Mouse (Mus musculus): ENCODE results near the gene Hs3st5. TPM values are rescaled to one million over a fixed set of nuclear protein-coding genes. Genes with fewer than 3 reads are reported as not detected.

The Hs3st5 gene
- total and polyA plus RNA-seq, 3 experiments, result 0.11 TPM; not detected in 2

- Histone ChIP-seq H3K9me3 (replicated peaks) (no peaks in the 10 kb centered on the region), H3K36me3 (replicated peaks) (no peaks in the 10 kb centered on the region), H3K4me3 (ENCODE audit: low read depth, low read length) (no peak overlapping the region), H3K4me1 (ENCODE audit: insufficient read depth, low read depth, low read length) (no peaks in the 10 kb centered on the region), H3K27me3 (ENCODE audit: insufficient read depth, low read length) (no peaks in the 10 kb centered on the region)
- no peak for TF ChIP-seq CTCF (IDR thresholded peaks at IDR 0.05; ENCODE audit: low read depth, low read length)
- TF ChIP-seq GATA1 (IDR thresholded peaks at IDR 0.05; ENCODE audit: borderline replicate concordance, low read length), result no peak
- TF ChIP-seq GATA2 (IDR thresholded peaks at IDR 0.05; ENCODE audit: borderline replicate concordance, low read depth, low read length), result no peak
- TF ChIP-seq TAL1 (conservative IDR thresholded peaks at IDR 0.05; ENCODE audit: low read depth, low read length), result no peak
- TF ChIP-seq POLR2AphosphoS5 (IDR thresholded peaks at IDR 0.05; ENCODE audit: insufficient replicate concordance, low read depth, low read length), result no peak
- DNase-seq (ENCODE audit: low spot score) (no peak), ATAC-seq (ENCODE audit: extremely low read depth, insufficient number of reproducible peaks, low FRiP score, poor library complexity, severe bottlenecking) (no peak)
Measured at GRCm38 (mm10) chr10:36650653-36651052, 144.0 kb downstream of the Hs3st5 start.

DNA sequence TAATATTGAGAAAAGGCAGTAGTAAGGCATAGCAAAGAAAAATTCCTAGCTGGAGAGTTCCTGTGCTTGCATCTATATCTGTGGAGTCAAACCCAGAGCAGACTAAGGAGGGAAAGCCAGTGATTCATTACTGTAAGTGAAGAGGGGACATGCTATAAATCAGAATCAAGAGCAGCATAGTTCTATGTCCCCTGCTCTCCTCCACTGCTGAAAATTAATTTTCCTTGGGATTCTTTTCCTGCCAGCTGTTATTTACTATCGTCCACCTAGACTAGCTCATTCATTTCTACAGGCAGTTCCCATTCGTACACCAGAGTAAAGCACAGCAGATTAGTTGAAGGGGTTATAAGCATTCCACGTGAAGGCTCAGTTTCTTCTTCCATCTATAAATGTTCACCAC lies 207.4 kb downstream of the Hs3st5 start:
- no peaks in the 10 kb centered on the region for H3K27me3 ChIP-seq (ENCODE audit: insufficient read depth, low read length)
- H3K4me3 ChIP-seq (ENCODE audit: low read depth, low read length), result no peak overlapping the region
- DNase-seq (ENCODE audit: low spot score), result no peak
- no peak for TF ChIP-seq POLR2AphosphoS5 (IDR thresholded peaks at IDR 0.05; ENCODE audit: insufficient replicate concordance, low read depth, low read length)
- no peaks in the 10 kb centered on the region for H3K36me3 ChIP-seq (replicated peaks)
- H3K4me1 ChIP-seq (ENCODE audit: insufficient read depth, low read depth, low read length), result no peaks in the 10 kb centered on the region
- H3K9me3 ChIP-seq (replicated peaks), result no peaks in the 10 kb centered on the region
- no peak for ATAC-seq (ENCODE audit: extremely low read depth, insufficient number of reproducible peaks, low FRiP score, poor library complexity, severe bottlenecking)

DNA sequence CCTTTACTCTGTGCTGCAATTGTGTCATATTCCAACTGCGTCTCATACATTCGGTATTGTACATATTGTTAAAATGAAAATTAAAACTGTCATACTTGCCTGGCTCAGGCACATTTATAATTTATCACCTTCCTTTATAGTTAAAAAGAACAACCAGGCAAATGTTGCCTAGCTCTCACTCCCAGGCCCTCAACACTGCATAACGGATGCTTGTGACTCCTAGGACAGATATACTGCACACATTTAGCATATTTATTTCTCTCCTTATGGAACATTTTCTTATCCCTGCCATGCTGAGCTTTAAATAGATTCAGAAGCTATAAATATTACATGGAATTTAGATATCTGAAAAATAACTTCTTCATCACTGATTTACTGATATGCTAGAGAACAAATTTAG lies 219.6 kb downstream of the Hs3st5 start:
- no peaks in the 10 kb centered on the region for H3K4me1 ChIP-seq (ENCODE audit: insufficient read depth, low read depth, low read length)
- H3K27me3 ChIP-seq (ENCODE audit: insufficient read depth, low read length), result no peaks in the 10 kb centered on the region
- H3K9me3 ChIP-seq (replicated peaks), result no peaks in the 10 kb centered on the region
- no peak for DNase-seq (ENCODE audit: low spot score)
- no peak for TF ChIP-seq GATA1 (IDR thresholded peaks at IDR 0.05; ENCODE audit: borderline replicate concordance, low read length)
- no peak for TF ChIP-seq POLR2AphosphoS5 (IDR thresholded peaks at IDR 0.05; ENCODE audit: insufficient replicate concordance, low read depth, low read length)
- no peak for TF ChIP-seq CTCF (IDR thresholded peaks at IDR 0.05; ENCODE audit: low read depth, low read length)
- no peak for TF ChIP-seq GATA2 (IDR thresholded peaks at IDR 0.05; ENCODE audit: borderline replicate concordance, low read depth, low read length)
- TF ChIP-seq TAL1 (conservative IDR thresholded peaks at IDR 0.05; ENCODE audit: low read depth, low read length), result no peak
- H3K36me3 ChIP-seq (replicated peaks), result no peaks in the 10 kb centered on the region
- H3K4me3 ChIP-seq (ENCODE audit: low read depth, low read length), result no peak overlapping the region
- ATAC-seq (ENCODE audit: extremely low read depth, insufficient number of reproducible peaks, low FRiP score, poor library complexity, severe bottlenecking), result no peak

- Histone ChIP-seq H3K4me1 (ENCODE audit: insufficient read depth, low read depth, low read length) (no peaks in the 10 kb centered on the region), H3K9me3 (replicated peaks) (no peaks in the 10 kb centered on the region), H3K27me3 (ENCODE audit: insufficient read depth, low read length) (no peaks in the 10 kb centered on the region), H3K36me3 (replicated peaks) (no peaks in the 10 kb centered on the region), H3K4me3 (ENCODE audit: low read depth, low read length) (no peak overlapping the region)
- no peak for ATAC-seq (ENCODE audit: extremely low read depth, insufficient number of reproducible peaks, low FRiP score, poor library complexity, severe bottlenecking)
- no peak for TF ChIP-seq CTCF (IDR thresholded peaks at IDR 0.05; ENCODE audit: low read depth, low read length)
- TF ChIP-seq TAL1 (conservative IDR thresholded peaks at IDR 0.05; ENCODE audit: low read depth, low read length), result no peak
- TF ChIP-seq POLR2AphosphoS5 (IDR thresholded peaks at IDR 0.05; ENCODE audit: insufficient replicate concordance, low read depth, low read length), result no peak
- no peak for TF ChIP-seq GATA1 (IDR thresholded peaks at IDR 0.05; ENCODE audit: borderline replicate concordance, low read length)
- no peak for TF ChIP-seq GATA2 (IDR thresholded peaks at IDR 0.05; ENCODE audit: borderline replicate concordance, low read depth, low read length)
- DNase-seq (ENCODE audit: low spot score), result no peak
Measured at GRCm38 (mm10) chr10:36729361-36730098, 222.9 kb downstream of the Hs3st5 start.

DNA sequence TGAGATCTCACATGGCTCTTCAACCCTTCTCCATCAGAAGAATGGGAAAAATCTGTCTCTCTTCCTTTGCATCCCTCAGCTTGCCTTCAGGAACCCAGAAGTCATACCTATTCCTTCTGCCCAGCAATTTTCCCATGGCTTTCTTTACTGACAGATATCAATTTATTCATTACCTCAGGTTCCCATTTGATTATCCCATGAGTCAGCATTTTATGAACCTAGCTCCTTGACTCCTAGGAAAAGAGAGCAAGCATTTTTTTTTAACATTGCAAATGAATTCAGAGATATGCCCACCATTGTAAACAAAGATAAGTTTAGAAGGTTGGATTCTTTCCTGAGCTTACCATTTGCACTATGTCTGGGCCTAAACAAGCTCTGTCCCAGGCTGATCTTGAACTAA lies 232.8 kb downstream of the Hs3st5 start:
- ATAC-seq (ENCODE audit: extremely low read depth, insufficient number of reproducible peaks, low FRiP score, poor library complexity, severe bottlenecking), result no peak
- Histone ChIP-seq H3K9me3 (replicated peaks) (no peaks in the 10 kb centered on the region), H3K4me3 (ENCODE audit: low read depth, low read length) (no peak overlapping the region), H3K4me1 (ENCODE audit: insufficient read depth, low read depth, low read length) (no peaks in the 10 kb centered on the region), H3K27me3 (ENCODE audit: insufficient read depth, low read length) (no peaks in the 10 kb centered on the region), H3K36me3 (replicated peaks) (no peaks in the 10 kb centered on the region)
- no peak for DNase-seq (ENCODE audit: low spot score)
- no peak for TF ChIP-seq TAL1 (conservative IDR thresholded peaks at IDR 0.05; ENCODE audit: low read depth, low read length)
- no peak for TF ChIP-seq GATA1 (IDR thresholded peaks at IDR 0.05; ENCODE audit: borderline replicate concordance, low read length)
- TF ChIP-seq CTCF (IDR thresholded peaks at IDR 0.05; ENCODE audit: low read depth, low read length), result no peak
- TF ChIP-seq GATA2 (IDR thresholded peaks at IDR 0.05; ENCODE audit: borderline replicate concordance, low read depth, low read length), result no peak
- no peak for TF ChIP-seq POLR2AphosphoS5 (IDR thresholded peaks at IDR 0.05; ENCODE audit: insufficient replicate concordance, low read depth, low read length)

DNA sequence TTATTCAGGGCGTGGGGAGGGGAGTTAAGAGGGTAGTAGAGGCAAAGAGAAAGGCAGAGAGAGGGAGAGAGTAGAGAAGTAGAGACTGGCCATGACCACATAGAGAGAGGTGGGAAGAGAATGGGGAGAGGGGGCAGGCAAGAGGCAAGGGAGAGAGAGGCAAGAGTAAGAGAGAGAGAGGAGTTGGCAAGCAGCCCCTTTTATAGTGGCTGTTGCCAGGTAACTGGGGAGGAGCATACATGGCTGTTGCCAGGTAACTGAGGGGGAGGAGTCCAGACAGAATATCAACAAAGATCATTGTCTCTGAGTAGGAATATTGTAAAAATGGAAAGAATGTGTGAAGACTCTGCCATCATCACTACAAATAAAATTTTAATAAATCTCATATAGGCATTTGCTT lies 243.4 kb downstream of the Hs3st5 start:
- ATAC-seq (ENCODE audit: extremely low read depth, insufficient number of reproducible peaks, low FRiP score, poor library complexity, severe bottlenecking) (no peak), DNase-seq (ENCODE audit: low spot score) (no peak)
- TF ChIP-seq GATA2 (IDR thresholded peaks at IDR 0.05; ENCODE audit: borderline replicate concordance, low read depth, low read length), result no peak
- TF ChIP-seq POLR2AphosphoS5 (IDR thresholded peaks at IDR 0.05; ENCODE audit: insufficient replicate concordance, low read depth, low read length), result no peak
- TF ChIP-seq TAL1 (conservative IDR thresholded peaks at IDR 0.05; ENCODE audit: low read depth, low read length), result no peak
- TF ChIP-seq GATA1 (IDR thresholded peaks at IDR 0.05; ENCODE audit: borderline replicate concordance, low read length), result no peak
- no peak for TF ChIP-seq CTCF (IDR thresholded peaks at IDR 0.05; ENCODE audit: low read depth, low read length)
- H3K36me3 ChIP-seq (replicated peaks), result no peaks in the 10 kb centered on the region
- no peaks in the 10 kb centered on the region for H3K9me3 ChIP-seq (replicated peaks)
- no peak overlapping the region for H3K4me3 ChIP-seq (ENCODE audit: low read depth, low read length)
- H3K4me1 ChIP-seq (ENCODE audit: insufficient read depth, low read depth, low read length), result no peaks in the 10 kb centered on the region
- H3K27me3 ChIP-seq (ENCODE audit: insufficient read depth, low read length), result no peaks in the 10 kb centered on the region

Data from G1E (cell line).